Mouse (Mus musculus) lung, adult 2 months (tissue): ENCODE data around the gene Nipsnap1.

Source experiments
- CTCF ChIP-seq: fragments of 200-500 bp; IDR thresholded peaks from 2 replicates; pipeline ENCODE4 v1.5.1; 2011; ENCODE audit warnings: mild to moderate bottlenecking, low read length, control low read depth; ENCODE audit not compliant: insufficient read depth
- POLR2A ChIP-seq: fragments of 200-500 bp; IDR thresholded peaks from 2 replicates; pipeline ENCODE4 v1.6.1; 2011; ENCODE audit warnings: low read depth, mild to moderate bottlenecking, control low read depth, low read length, borderline replicate concordance; ENCODE audit errors: extremely low read depth

DNA sequence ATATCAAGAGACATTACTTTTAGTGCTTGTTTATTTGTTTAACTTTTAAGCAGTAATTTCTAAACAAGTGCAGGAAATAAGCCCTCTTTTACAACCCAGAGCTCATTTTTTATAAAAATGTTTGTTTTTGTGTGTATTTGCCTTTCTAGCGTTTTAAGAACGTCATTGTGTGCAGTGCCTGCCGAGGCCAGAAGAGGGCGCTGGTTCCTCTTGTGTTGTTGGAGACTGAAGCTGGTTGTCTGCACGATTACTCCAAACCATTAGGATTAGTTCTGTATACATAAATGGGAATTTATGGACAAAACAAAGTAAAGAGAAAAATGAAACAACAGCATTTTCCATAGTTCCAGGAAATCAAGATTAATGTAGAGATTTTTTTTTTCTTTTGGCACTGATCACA, 26.7 kb downstream of the Nipsnap1 start:
- TF ChIP-seq CTCF (peak; percentile 51), POLR2A (no peak)
